ENCODE assay signal across 14 mouse cellular contexts in the genomic region with DNA sequence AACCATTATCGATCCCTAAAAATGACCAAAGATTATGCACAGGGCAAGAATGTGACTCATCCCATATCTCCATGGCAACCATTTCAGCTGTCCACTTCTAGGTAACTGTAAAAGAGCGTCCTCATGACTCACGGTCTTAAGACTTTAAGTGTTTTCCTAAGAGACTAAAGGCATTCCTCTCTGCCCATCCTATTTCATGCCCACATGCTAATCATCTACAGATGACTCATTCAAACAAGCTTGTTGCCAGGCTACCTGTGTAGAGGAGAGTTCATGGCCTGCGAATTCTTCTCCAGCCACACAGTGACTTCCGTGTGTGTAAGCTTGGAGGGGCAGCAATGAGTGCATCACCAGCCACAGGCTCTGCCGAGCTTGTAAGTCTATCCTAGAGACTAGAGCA. TPM values are rescaled to one million over a fixed set of nuclear protein-coding genes. Genes with fewer than 3 reads are reported as not detected.
A peak's percentile ranks its signal among the peaks of the same experiment; 100 is the strongest.
DNase-seq lines count a peak whose midpoint lies in the region; ATAC-seq and TF ChIP-seq lines count a peak whose summit lies in the region.
"Had no signal": no experiment of that assay in that cellular context is flagged by ENCODE, and none has a peak within 500 bp of the region (broad histone marks: within the 10 kb centered on the region; RNA-seq: fewer than 3 reads in every experiment).

No protein-coding gene starts in this region.

- H3K27me3 ChIP-seq in embryonic facial prominence, embryonic 14.5 days (replicated peaks; ENCODE audit: control insufficient read depth, insufficient read depth, low read length), result peaks cover 24% of the 10 kb centered on the region
- peaks cover 42% of the 10 kb centered on the region for H3K27me3 ChIP-seq in embryonic facial prominence, embryonic 10.5 days (replicated peaks; ENCODE audit: low read depth, poor library complexity, severe bottlenecking)

- ATAC-seq in embryonic facial prominence, embryonic 14.5 days (ENCODE audit: low read depth), result no peak
- ATAC-seq: forebrain, embryonic 16.5 days had no signal

- peak; percentile 31 for DNase-seq in embryonic facial prominence, embryonic 14.5 days (ENCODE audit: low spot score)
- no peak for DNase-seq in embryonic facial prominence, embryonic 10.5 days (ENCODE audit: low spot score)
- DNase-seq in 416B (ENCODE audit: low read depth), result peak; percentile 91
- peak; percentile 70 for DNase-seq in fibroblast of lung, adult 2 months (ENCODE audit: low read depth)
- DNase-seq in lung, postnatal 14 days, result peak; percentile 31
- no peak for DNase-seq in embryo, embryonic 10.5 days (ENCODE audit: low spot score)
- no peak for DNase-seq in left cerebral cortex, adult 2 months (ENCODE audit: extremely low spot score in 1 of 2, low spot score in 2 of 2)
- DNase-seq in gastrocnemius, postnatal 36 days, result no peak
- DNase-seq: adrenal gland, postnatal 36 days; cerebellum, adult 2 months; heart, postnatal 10 days; liver had no signal

- intact Hi-C loops in left cerebral cortex, adult 2 months (cut with DNase I), result no loop called here
- intact Hi-C loops in gastrocnemius, postnatal 36 days (cut with DNase I), result no loop called here

- H3K4me3 ChIP-seq in embryonic facial prominence, embryonic 14.5 days (ENCODE audit: low read depth, low read length), result no peak overlapping the region
- H3K4me3 ChIP-seq in embryonic facial prominence, embryonic 10.5 days, result no peak overlapping the region
- H3K4me3 ChIP-seq in left cerebral cortex, adult 2 months, result no peak overlapping the region
- H3K4me3 ChIP-seq: megakaryocyte, embryonic 14.5 days had no signal

- H3K36me3 ChIP-seq in embryonic facial prominence, embryonic 14.5 days (ENCODE audit: control insufficient read depth, insufficient read depth, low read length), result no peaks in the 10 kb centered on the region
- H3K36me3 ChIP-seq in embryonic facial prominence, embryonic 10.5 days (replicated peaks), result no peaks in the 10 kb centered on the region

- H3K4me2 ChIP-seq in embryonic facial prominence, embryonic 14.5 days (ENCODE audit: low read depth, low read length), result no peak overlapping the region

- WGBS in embryonic facial prominence, embryonic 14.5 days, result 56% methylated on average over 6 of the region's 6 CpGs
- WGBS in embryonic facial prominence, embryonic 10.5 days, result 73% methylated on average over 6 of the region's 6 CpGs

- H3K9me3 ChIP-seq in embryonic facial prominence, embryonic 14.5 days (ENCODE audit: control insufficient read depth, low read length), result no peaks in the 10 kb centered on the region
- no peaks in the 10 kb centered on the region for H3K9me3 ChIP-seq in embryonic facial prominence, embryonic 10.5 days
- H3K9me3 ChIP-seq: megakaryocyte, embryonic 14.5 days had no signal

- H3K9ac ChIP-seq in embryonic facial prominence, embryonic 14.5 days (ENCODE audit: low read depth, low read length), result no peak overlapping the region

- H3K4me1 ChIP-seq in embryonic facial prominence, embryonic 14.5 days (ENCODE audit: control insufficient read depth, insufficient read depth, low read length), result peaks cover 21% of the 10 kb centered on the region
- peaks cover 18% of the 10 kb centered on the region for H3K4me1 ChIP-seq in embryonic facial prominence, embryonic 10.5 days

- H3K27ac ChIP-seq in embryonic facial prominence, embryonic 14.5 days (replicated peaks; ENCODE audit: low read depth, low read length), result no peak overlapping the region
- H3K27ac ChIP-seq in embryonic facial prominence, embryonic 10.5 days (replicated peaks), result no peak overlapping the region
- H3K27ac ChIP-seq in left cerebral cortex, adult 2 months, result no peak overlapping the region

- no peak for TF ChIP-seq CTCF in left cerebral cortex, adult 2 months (IDR thresholded peaks at IDR 0.05)

RNA-seq across cellular contexts. Expression of gene Lgals3, which starts 4.1 kb away (rescaled TPM):
- polyA plus RNA-seq in embryonic facial prominence, embryonic 14.5 days (2014; fragmentation: Nextera tagmentation; extraction: Ambion mirVana), result 50.0 and 81.7 TPM in 2 replicates
- polyA plus RNA-seq in embryonic facial prominence, embryonic 10.5 days (2016; fragmentation: Nextera tagmentation; extraction: Ambion mirVana), result 0.51 and 1.1 TPM in 2 replicates
- total RNA-seq in left cerebral cortex, adult 2 months (2021), result under 1 TPM; 0.32 to 0.33 TPM
- total RNA-seq in gastrocnemius, postnatal 36 days (2021), result 1 to 10 TPM; 2.8 to 5.8 TPM

RNA-seq across cellular contexts. Expression of gene Dlgap5, which starts 46.5 kb away (rescaled TPM):
- polyA plus RNA-seq in embryonic facial prominence, embryonic 14.5 days (2014; fragmentation: Nextera tagmentation; extraction: Ambion mirVana), result 25.5 and 35.1 TPM in 2 replicates
- 72.4 and 79.4 TPM in 2 replicates for polyA plus RNA-seq in embryonic facial prominence, embryonic 10.5 days (2016; fragmentation: Nextera tagmentation; extraction: Ambion mirVana)
- total RNA-seq in left cerebral cortex, adult 2 months (2021), result under 1 TPM; 0.43 to 0.47 TPM
- under 1 TPM; 0.49 to 0.56 TPM for total RNA-seq in gastrocnemius, postnatal 36 days (2021)

Comparison
In these comparisons a context has a peak if more than half of its experiments do, and no peak if none do; other contexts are left out.
1. DNase-seq: peak in embryonic facial prominence, embryonic 14.5 days (single experiment), 416B (single experiment), fibroblast of lung, adult 2 months (single experiment) and lung, postnatal 14 days (single experiment); none in embryonic facial prominence, embryonic 10.5 days (single experiment), embryo, embryonic 10.5 days (single experiment), left cerebral cortex, adult 2 months (0 of 2) and gastrocnemius, postnatal 36 days (0 of 2).